Mouse (Mus musculus) retina, postnatal 7 days (tissue): ENCODE measurements around the gene Otulinl.

Source experiments
- DNase-seq: peaks from one replicate; pipeline ENCODE4 v3.0.0-alpha.2; 2012; ENCODE audit warnings: low read depth, low spot score

Gene Otulinl

GRCm38 (mm10) chr15:27618778-27619533 is 62.4 kb downstream of the Otulinl start:
- DNase-seq: no peak

GRCm38 (mm10) chr15:27617227-27617626 is 64.2 kb downstream of the Otulinl start:
- no peak for DNase-seq

- no peak for DNase-seq
Observed at GRCm38 (mm10) chr15:27616159-27616558, 65.2 kb downstream of the Otulinl start.

DNA sequence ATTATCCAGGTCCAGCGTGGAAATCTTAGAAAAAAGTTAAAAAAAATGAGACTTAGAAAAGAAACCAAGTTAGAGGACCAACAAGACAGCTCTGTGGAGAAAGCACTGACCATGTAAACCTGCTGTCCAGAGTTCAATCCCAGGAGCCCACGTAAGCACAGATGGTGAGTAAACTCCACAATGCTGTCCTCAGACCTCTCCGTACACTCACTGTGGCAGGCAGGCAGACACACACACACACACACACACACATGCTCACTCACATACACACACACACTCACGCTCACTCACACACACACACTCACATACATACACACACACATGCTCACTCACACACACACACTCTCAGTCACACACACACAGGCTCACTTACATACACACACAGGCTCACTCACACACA is 68.1 kb downstream of the Otulinl start:
- no peak for DNase-seq

GRCm38 (mm10) chr15:27612533-27613221 is 68.7 kb downstream of the Otulinl start:
- peak; percentile 65 for DNase-seq

DNA sequence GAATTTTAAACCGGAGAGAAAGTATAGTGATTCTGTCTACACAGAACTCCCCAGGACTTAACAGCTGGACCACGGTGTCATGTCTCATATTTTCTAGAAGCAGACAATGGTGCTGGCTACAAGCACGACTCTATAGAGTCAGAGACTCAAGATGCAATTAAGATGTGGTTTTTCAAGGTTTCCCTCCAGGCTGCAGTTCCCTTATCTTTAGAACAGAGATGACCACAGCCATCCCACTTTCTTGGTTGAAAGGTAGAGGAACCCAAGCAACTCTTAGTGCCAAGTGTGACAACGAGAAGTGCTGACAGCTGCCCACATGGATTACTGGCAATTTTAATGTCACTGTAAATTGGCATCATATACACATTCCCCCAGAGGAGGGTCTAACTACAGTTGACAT is 71.8 kb downstream of the Otulinl start:
- DNase-seq: no peak

DNA sequence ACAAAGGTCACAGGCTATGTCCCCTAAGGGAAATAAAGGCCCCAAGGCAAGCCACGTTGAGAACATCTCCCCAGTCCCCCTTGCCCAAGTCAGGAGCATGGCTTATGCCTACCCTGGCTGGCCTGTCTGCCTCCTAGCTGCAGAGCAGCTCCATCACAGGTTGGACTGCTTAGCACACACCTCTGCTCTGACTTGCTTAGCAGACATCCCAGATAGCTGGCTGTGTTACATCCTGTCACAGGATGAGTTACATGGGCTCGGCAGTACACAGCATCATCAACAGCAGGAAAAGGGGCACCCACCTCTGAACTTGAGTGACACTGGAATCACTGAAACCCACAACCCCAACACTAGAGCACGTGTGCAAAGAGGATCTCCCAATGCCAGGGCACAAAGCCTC is 76.1 kb downstream of the Otulinl start:
- no peak for DNase-seq
